ENCODE assay signal across 20 mouse cellular contexts in genomic region chr12:72388135-72388534, GRCm38 (mm10). TPM values are rescaled to one million over a fixed set of nuclear protein-coding genes. Genes with fewer than 3 reads are reported as not detected.
DNase-seq lines count a peak whose midpoint lies in the region; ATAC-seq and TF ChIP-seq lines count a peak whose summit lies in the region.
"Had no signal": no experiment of that assay in that cellular context is flagged by ENCODE, and none has a peak within 500 bp of the region (broad histone marks: within the 10 kb centered on the region; RNA-seq: fewer than 3 reads in every experiment).

No protein-coding gene starts in this region.

- no peak for TF ChIP-seq CTCF in left cerebral cortex, adult 2 months (IDR thresholded peaks at IDR 0.05)

- no peak for DNase-seq in left cerebral cortex, adult 2 months (ENCODE audit: extremely low spot score in 1 of 2, low spot score in 2 of 2)
- no peak for DNase-seq in left cerebral cortex, postnatal 14 days (ENCODE audit: low spot score in 2 of 2)
- DNase-seq in brain, adult 2 months (ENCODE audit: low read depth, low spot score) = peak; percentile 60
- DNase-seq in telencephalon, adult 2 months (ENCODE audit: low read depth, low spot score) = peak; percentile 50
- DNase-seq: adrenal gland, adult 2 months; adrenal gland, postnatal 10 days; adrenal gland, postnatal 25 days; cerebellum, adult 11-12 months; cerebellum, adult 2 months; cerebellum, adult 9-10 months; cerebellum, postnatal 10 days; cerebellum, postnatal 25 days had no signal

- intact Hi-C loops in left cerebral cortex, adult 2 months (cut with DNase I) = no loop called here
- intact Hi-C loops in left cerebral cortex, postnatal 14 days (cut with DNase I) = no loop called here

- 0 out of 2 replicates have a peak overlapping the region, but pooled peaks have one; percentile 45 for H3K27ac ChIP-seq in left cerebral cortex, adult 2 months
- H3K27ac ChIP-seq: embryonic facial prominence, embryonic 10.5 days; embryonic facial prominence, embryonic 12.5 days; forebrain, embryonic 10.5 days; forebrain, embryonic 12.5 days had no signal

- no peak for ATAC-seq in erythroid progenitor cell, adult 5-6 weeks (replicated peaks; ENCODE audit: low FRiP score, poor library complexity, severe bottlenecking)
- ATAC-seq: forebrain, embryonic 14.5 days; forebrain, embryonic 16.5 days had no signal

- H3K4me3 ChIP-seq in left cerebral cortex, adult 2 months = no peak overlapping the region
- H3K4me3 ChIP-seq: embryonic facial prominence, embryonic 10.5 days; embryonic facial prominence, embryonic 12.5 days; forebrain, embryonic 10.5 days; forebrain, embryonic 12.5 days had no signal

RNA-seq across cellular contexts. Expression of gene Rtn1, which starts 20.7 kb away (rescaled TPM):
- total RNA-seq in left cerebral cortex, adult 2 months (2021) = 1,000 to 10,000 TPM; 1,445 to 1,455 TPM
- 1,000 to 10,000 TPM; 1,580 to 1,638 TPM for total RNA-seq in left cerebral cortex, postnatal 14 days (2021)
- total RNA-seq in erythroid progenitor cell, adult 5-6 weeks (2015; ENCODE audit: low replicate concordance) = 1.3 TPM in 1 of 2 replicates, not detected in the other
- total RNA-seq in erythroid progenitor cell, adult 5-6 weeks (2017; ENCODE audit: low replicate concordance) = not detected in 2 replicates
- total RNA-seq: MEL had no signal

RNA-seq across cellular contexts. Expression of gene Lrrc9, which starts 53.5 kb away (rescaled TPM):
- total RNA-seq in left cerebral cortex, adult 2 months (2021) = 1 to 10 TPM; 2.5 TPM
- total RNA-seq in left cerebral cortex, postnatal 14 days (2021) = 1 to 10 TPM; 1.0 to 1.4 TPM
- not detected in 2 replicates for total RNA-seq in erythroid progenitor cell, adult 5-6 weeks (2015; ENCODE audit: low replicate concordance)
- total RNA-seq in erythroid progenitor cell, adult 5-6 weeks (2017; ENCODE audit: low replicate concordance) = not detected in 2 replicates
- total RNA-seq: MEL had no signal

Comparison
In these comparisons a context has a peak if more than half of its experiments do, and no peak if none do; other contexts are left out.
1. DNase-seq: peak in brain, adult 2 months (single experiment) and telencephalon, adult 2 months (single experiment); none in left cerebral cortex, adult 2 months (0 of 2) and left cerebral cortex, postnatal 14 days (0 of 2).
2. RNA of gene Rtn1, which starts 20.7 kb away (total RNA-seq): 1,580 to 1,638 TPM in left cerebral cortex, postnatal 14 days and 1,445 to 1,455 TPM in left cerebral cortex, adult 2 months; 1.3 TPM in erythroid progenitor cell, adult 5-6 weeks; every median in the first group is over 100 times any median in the second.